Mouse (Mus musculus) MEL (cell line): ENCODE measurements around the gene Gm43638. TPM values are rescaled to one million over a fixed set of nuclear protein-coding genes. Genes with fewer than 3 reads are reported as not detected.

Experiments
- DNase-seq: peaks from one replicate; pipeline ENCODE4 v3.0.0; 2011; ENCODE audit warnings: low read depth, low spot score
- H3K27ac ChIP-seq: 2 replicates; pipeline ENCODE4 v1.5.1; 2012; ENCODE audit warnings: low read depth, mild to moderate bottlenecking, control low read depth, low read length, moderate library complexity; ENCODE audit not compliant: control insufficient read depth
- H3K27me3 ChIP-seq, 2 experiments: fragments of 150-350 bp in 1 of 2; sonication (generic) in 1 of 2; 2 replicates each; pipeline ENCODE4 v1.6.1; 2012; ENCODE audit warnings: low read length in 2 of 2, mild to moderate bottlenecking in 2 of 2, improper control_type of control experiment in 1 of 2, moderate library complexity in 1 of 2; ENCODE audit not compliant: insufficient read depth in 2 of 2, control insufficient read depth in 1 of 2
- H3K36me3 ChIP-seq, 2 experiments: 2 replicates each; pipeline ENCODE4 v1.6.1; 2012 to 2014; ENCODE audit warnings: low read length in 2 of 2, improper control_type of control experiment in 1 of 2, inconsistent platforms in 1 of 2, mild to moderate bottlenecking in 1 of 2; ENCODE audit not compliant: insufficient read depth in 2 of 2, control insufficient read depth in 1 of 2
- H3K4me1 ChIP-seq, 2 experiments: fragments of 150-350 bp in 1 of 2; sonication (generic) in 1 of 2; 2 replicates each; pipeline ENCODE4 v1.6.1; 2012; ENCODE audit warnings: low read length in 2 of 2, improper control_type of control experiment in 1 of 2, mild to moderate bottlenecking in 1 of 2; ENCODE audit not compliant: insufficient read depth in 2 of 2, control insufficient read depth in 1 of 2
- H3K4me3 ChIP-seq, 2 experiments: fragments of 150-350 bp in 1 of 2; sonication (generic) in 1 of 2; 2 replicates each; pipeline ENCODE4 v1.5.1; 2012; ENCODE audit warnings: low read depth in 2 of 2, low read length in 2 of 2, mild to moderate bottlenecking in 2 of 2, moderate library complexity in 2 of 2, control low read depth in 1 of 2, improper control_type of control experiment in 1 of 2; ENCODE audit not compliant: control insufficient read depth in 1 of 2, insufficient read depth in 1 of 2
- H3K79me2 ChIP-seq: 2 replicates; pipeline ENCODE4 v1.6.1; 2012; ENCODE audit warnings: mild to moderate bottlenecking, low read length, moderate library complexity; ENCODE audit not compliant: control insufficient read depth, poor library complexity, insufficient read depth
- H3K9ac ChIP-seq: 2 replicates; pipeline ENCODE4 v1.6.1; 2012; ENCODE audit warnings: low read depth, mild to moderate bottlenecking, control low read depth, low read length, moderate library complexity; ENCODE audit not compliant: control insufficient read depth, poor library complexity, severe bottlenecking
- H3K9me3 ChIP-seq: fragments of 150-350 bp; sonication (generic); replicated peaks from 2 replicates; pipeline ENCODE4 v1.6.1; 2012; ENCODE audit warnings: mild to moderate bottlenecking, low read length, improper control_type of control experiment, moderate library complexity; ENCODE audit not compliant: insufficient read depth
- BHLHE40 ChIP-seq: IDR thresholded peaks from 2 replicates; pipeline ENCODE4 v1.6.1; 2012; ENCODE audit warnings: low read depth, mild to moderate bottlenecking, inconsistent platforms, low read length, improper control_type of control experiment, borderline replicate concordance
- CHD1 ChIP-seq: IDR thresholded peaks from 2 replicates; pipeline ENCODE4 v1.6.1; 2012; ENCODE audit warnings: low read depth, mild to moderate bottlenecking, inconsistent platforms, low read length, improper control_type of control experiment
- CTCF ChIP-seq, 3 experiments: IDR thresholded peaks in 2 of 3; conservative IDR thresholded peaks in 1 of 3; 2 replicates each; pipeline ENCODE4 v1.5.1; 2011 to 2012; ENCODE audit warnings: low read length in 3 of 3, low read depth in 2 of 3, mild to moderate bottlenecking in 2 of 3, improper control_type of control experiment in 1 of 3, inconsistent platforms in 1 of 3, mixed read lengths in 1 of 3, moderate library complexity in 1 of 3; ENCODE audit not compliant: control insufficient read depth in 1 of 3, insufficient read depth in 1 of 3, poor library complexity in 1 of 3, severe bottlenecking in 1 of 3
- E2F4 ChIP-seq: IDR thresholded peaks from 2 replicates; pipeline ENCODE4 v1.6.1; 2011; ENCODE audit warnings: low read depth, low read length, improper control_type of control experiment, borderline replicate concordance
- ELF1 ChIP-seq: IDR thresholded peaks from 2 replicates; pipeline ENCODE4 v1.6.1; 2014; ENCODE audit warnings: low read depth, mild to moderate bottlenecking, inconsistent platforms, low read length, improper control_type of control experiment, moderate library complexity
- EP300 ChIP-seq, 2 experiments: IDR thresholded peaks; 2 replicates each; pipeline ENCODE4 v1.6.1; 2011; ENCODE audit warnings: improper control_type of control experiment in 2 of 2, low read length in 2 of 2, low read depth in 1 of 2, mild to moderate bottlenecking in 1 of 2
- ETS1 ChIP-seq: IDR thresholded peaks from 2 replicates; pipeline ENCODE4 v1.6.1; 2012; ENCODE audit warnings: low read depth, mild to moderate bottlenecking, inconsistent platforms, low read length, improper control_type of control experiment, moderate library complexity
- GATA1 ChIP-seq: IDR thresholded peaks from 2 replicates; pipeline ENCODE4 v1.6.1; 2011; ENCODE audit warnings: low read depth, low read length, improper control_type of control experiment
- JUND ChIP-seq: IDR thresholded peaks from 2 replicates; pipeline ENCODE4 v1.6.1; 2011; ENCODE audit warnings: low read depth, mild to moderate bottlenecking, improper control_type of control experiment, low read length
- MAX ChIP-seq: IDR thresholded peaks from 2 replicates; pipeline ENCODE4 v1.6.1; 2011; ENCODE audit warnings: low read length, improper control_type of control experiment
- MEF2A ChIP-seq: IDR thresholded peaks from 2 replicates; pipeline ENCODE4 v1.6.1; 2014; ENCODE audit warnings: low read depth, mild to moderate bottlenecking, inconsistent platforms, low read length, improper control_type of control experiment; ENCODE audit not compliant: poor library complexity, insufficient replicate concordance, severe bottlenecking; ENCODE audit errors: extremely low read depth
- MXI1 ChIP-seq: IDR thresholded peaks from 2 replicates; pipeline ENCODE4 v1.6.1; 2011; ENCODE audit warnings: mild to moderate bottlenecking, low read depth, low read length, improper control_type of control experiment
- MYB ChIP-seq: IDR thresholded peaks from 2 replicates; pipeline ENCODE4 v1.6.1; 2011; ENCODE audit warnings: mild to moderate bottlenecking, low read depth, low read length, improper control_type of control experiment
- MYC ChIP-seq: IDR thresholded peaks from 2 replicates; pipeline ENCODE4 v1.6.1; 2011; ENCODE audit warnings: low read depth, mild to moderate bottlenecking, low read length, improper control_type of control experiment, moderate library complexity
- NELFE ChIP-seq: IDR thresholded peaks from 2 replicates; pipeline ENCODE4 v1.6.1; 2011; ENCODE audit warnings: low read depth, low read length, improper control_type of control experiment
- POLR2AphosphoS2 ChIP-seq: IDR thresholded peaks from 2 replicates; pipeline ENCODE4 v1.6.1; 2011; ENCODE audit warnings: low read length, improper control_type of control experiment
- SMC3 ChIP-seq: IDR thresholded peaks from 2 replicates; pipeline ENCODE4 v1.6.1; 2011; ENCODE audit warnings: low read depth, low read length, improper control_type of control experiment
- TAL1 ChIP-seq: IDR thresholded peaks from 2 replicates; pipeline ENCODE4 v1.6.1; 2012; ENCODE audit warnings: mild to moderate bottlenecking, inconsistent platforms, low read length, moderate library complexity, mixed read lengths
- TCF12 ChIP-seq: IDR thresholded peaks from 2 replicates; pipeline ENCODE4 v1.6.1; 2014; ENCODE audit warnings: low read depth, mild to moderate bottlenecking, inconsistent platforms, low read length, improper control_type of control experiment, moderate library complexity
- UBTF ChIP-seq: IDR thresholded peaks from 2 replicates; pipeline ENCODE4 v1.6.1; 2012; ENCODE audit warnings: low read depth, mild to moderate bottlenecking, inconsistent platforms, low read length, improper control_type of control experiment, moderate library complexity, borderline replicate concordance; ENCODE audit not compliant: insufficient read depth
- USF1 ChIP-seq: IDR thresholded peaks from 2 replicates; pipeline ENCODE4 v1.6.1; 2014; ENCODE audit warnings: low read depth, mild to moderate bottlenecking, inconsistent platforms, low read length, improper control_type of control experiment, moderate library complexity
- USF2 ChIP-seq, 2 experiments: IDR thresholded peaks; 2 replicates each; pipeline ENCODE4 v1.6.1; 2011 to 2012; ENCODE audit warnings: improper control_type of control experiment in 2 of 2, low read length in 2 of 2, borderline replicate concordance in 1 of 2, inconsistent platforms in 1 of 2, low read depth in 1 of 2, mild to moderate bottlenecking in 1 of 2; ENCODE audit not compliant: insufficient read depth in 1 of 2
- ZC3H11A ChIP-seq: IDR thresholded peaks from 2 replicates; pipeline ENCODE4 v1.6.1; 2012; ENCODE audit warnings: low read depth, mild to moderate bottlenecking, inconsistent platforms, low read length, improper control_type of control experiment
- ZMIZ1 ChIP-seq: IDR thresholded peaks from 2 replicates; pipeline ENCODE4 v1.6.1; 2012; ENCODE audit warnings: low read depth, mild to moderate bottlenecking, inconsistent platforms, low read length, improper control_type of control experiment, moderate library complexity
- polyA plus RNA-seq, 2 experiments: library from polyadenylated mRNA; stranded (reverse) in 1 of 2; unstranded in 1 of 2; fragments of >175 nt in 1 of 2; fragments of >200 nt in 1 of 2; gene quantifications; 2 replicates each; pipeline versions ENCODE4 v1.2.1 to v1.2.4; 2012; ENCODE audit warnings: low replicate concordance in 2 of 2, low read depth in 1 of 2; ENCODE audit not compliant: insufficient read length in 2 of 2, insufficient read depth in 1 of 2, missing spikeins in 1 of 2
- total RNA-seq: library from RNA; depleted of rRNA; stranded (reverse); fragments of 300-350 nt; gene quantifications from 2 replicates; pipeline ENCODE4 v1.2.3, GENCODE M21; 2012

The Gm43638 gene
- total and polyA plus RNA-seq, 3 experiments: not detected

GRCm38 (mm10) chr5:87457701-87458100 is 28.9 kb downstream of the Gm43638 start:
- Histone ChIP-seq H3K4me3 (no peak overlapping the region), H3K27me3 (no peaks in the 10 kb centered on the region)

GRCm38 (mm10) chr5:87456216-87456850 is 30.3 kb downstream of the Gm43638 start:
- no peaks in the 10 kb centered on the region for H3K9me3 ChIP-seq
- no peak overlapping the region for H3K27ac ChIP-seq
- TF ChIP-seq MEF2A (no peak), E2F4 (no peak), TAL1 (no peak), ELF1 (no peak), SMC3 (no peak), POLR2AphosphoS2 (no peak), TCF12 (no peak), UBTF (no peak), ZC3H11A (no peak), ETS1 (no peak), EP300 (IDR thresholded peaks at IDR 0.05; ENCODE audit: low read depth in 1 of 2, low read length in 2 of 2) (no peak), MAX (no peak)
- TF ChIP-seq, all 39 proteins: peak for 0
- no peak overlapping the region for H3K9ac ChIP-seq
- no peaks in the 10 kb centered on the region for H3K36me3 ChIP-seq
- no peaks in the 10 kb centered on the region for H3K79me2 ChIP-seq
- no peaks in the 10 kb centered on the region for H3K27me3 ChIP-seq
- DNase-seq: no peak
- no peak overlapping the region for H3K4me3 ChIP-seq
- H3K4me1 ChIP-seq: no peaks in the 10 kb centered on the region

More at GRCm38 (mm10) chr5:87457701-87458100, 28.9 kb downstream of the Gm43638 start:
- H3K27ac ChIP-seq: no peak overlapping the region
- no peaks in the 10 kb centered on the region for H3K36me3 ChIP-seq
- H3K79me2 ChIP-seq: no peaks in the 10 kb centered on the region
- no peaks in the 10 kb centered on the region for H3K9me3 ChIP-seq
- DNase-seq: no peak
- no peaks in the 10 kb centered on the region for H3K4me1 ChIP-seq
- no peak for TF ChIP-seq MXI1
- no peak for TF ChIP-seq CHD1
- no peak for TF ChIP-seq GATA1
- no peak for TF ChIP-seq SMC3
- TF ChIP-seq ZC3H11A: no peak
- TF ChIP-seq NELFE: no peak
- TF ChIP-seq BHLHE40: no peak
- no peak for TF ChIP-seq USF2 (IDR thresholded peaks at IDR 0.05; ENCODE audit: borderline replicate concordance in 1 of 2, insufficient read depth in 1 of 2, low read depth in 1 of 2, low read length in 2 of 2)
- no peak for TF ChIP-seq MYB
- no peak for TF ChIP-seq UBTF
- TF ChIP-seq MYC: no peak
- no peak for TF ChIP-seq CTCF (IDR thresholded peaks at IDR 0.05 in 2 of 3, conservative IDR thresholded peaks at IDR 0.05 in 1 of 3; ENCODE audit: control insufficient read depth in 1 of 3, insufficient read depth in 1 of 3, low read depth in 2 of 3, low read length in 3 of 3, poor library complexity in 1 of 3, severe bottlenecking in 1 of 3)
- no peak for TF ChIP-seq E2F4
- no peak for TF ChIP-seq TCF12
- TF ChIP-seq MEF2A: no peak
- no peak for TF ChIP-seq ZMIZ1
- TF ChIP-seq POLR2AphosphoS2: no peak
- no peak for TF ChIP-seq ETS1
- no peak for TF ChIP-seq JUND
- no peak for TF ChIP-seq USF1
- no peak overlapping the region for H3K9ac ChIP-seq
